Mouse (Mus musculus) liver, embryonic 11.5 days (tissue): ENCODE results near the gene Psmd1. TPM values are rescaled to one million over a fixed set of nuclear protein-coding genes. Genes with fewer than 3 reads are reported as not detected.

Experiments used
- ATAC-seq: fragments of 200-750 bp; cut with Nextera tagmentation; replicated peaks from 2 replicates; pipeline ENCODE4 v1.8.0; 2017; ENCODE audit warnings: moderate number of reproducible peaks, mild to moderate bottlenecking, moderate TSS enrichment, moderate library complexity; ENCODE audit not compliant: low FRiP score
- DNase-seq: peaks from one replicate; pipeline ENCODE4 v3.0.0-alpha.2; 2017; ENCODE audit warnings: low spot score
- H3K27ac ChIP-seq: fragments of 300-500 bp; sonication (generic); 2 replicates; pipeline ENCODE4 v1.5.1; 2014; ENCODE audit warnings: mild to moderate bottlenecking, low read depth, low read length, control low read depth
- H3K27me3 ChIP-seq: fragments of 300-500 bp; sonication (generic); replicated peaks from 2 replicates; pipeline ENCODE4 v1.6.1; 2014; ENCODE audit warnings: low read length, mixed read lengths; ENCODE audit not compliant: control insufficient read depth, insufficient read depth
- H3K36me3 ChIP-seq: fragments of 300-500 bp; sonication (generic); 2 replicates; pipeline ENCODE4 v1.6.1; 2014; ENCODE audit warnings: mild to moderate bottlenecking, low read length, moderate library complexity, mixed read lengths; ENCODE audit not compliant: control insufficient read depth, insufficient read depth
- H3K4me1 ChIP-seq: fragments of 300-500 bp; sonication (generic); replicated peaks from 2 replicates; pipeline ENCODE4 v1.6.1; 2014; ENCODE audit warnings: low read length, mixed read lengths; ENCODE audit not compliant: control insufficient read depth, insufficient read depth
- H3K4me2 ChIP-seq: fragments of 300-500 bp; sonication (generic); 2 replicates; pipeline ENCODE4 v1.6.1; 2014; ENCODE audit warnings: mild to moderate bottlenecking, control low read depth, moderate library complexity
- H3K4me3 ChIP-seq: fragments of 300-500 bp; sonication (generic); 2 replicates; pipeline ENCODE4 v1.5.1; 2014; ENCODE audit warnings: low read depth, low read length, control low read depth
- H3K9ac ChIP-seq: fragments of 300-500 bp; sonication (generic); 2 replicates; pipeline ENCODE4 v1.6.1; 2014; ENCODE audit warnings: low read depth, low read length, control low read depth
- H3K9me3 ChIP-seq: fragments of 300-500 bp; sonication (generic); 2 replicates; pipeline ENCODE4 v1.6.1; 2016; ENCODE audit warnings: low read length, inconsistent platforms, mixed read lengths; ENCODE audit not compliant: control insufficient read depth
- WGBS: fragments of 180-500 bp; shearing (Covaris S2); extraction: QIAGEN DNeasy Blood & Tissue Kit; methylation state at CpG from one replicate; pipeline ENCODE4 v1.1.7; 2014; 5-methylcytosine and 5-hydroxymethylcytosine counted together
- polyA plus RNA-seq: library from polyadenylated mRNA; unstranded; fragments of >200 nt; fragmentation: Nextera tagmentation; extraction: Ambion mirVana; gene quantifications from 2 replicates; pipeline ENCODE4 v1.2.1, GENCODE M21; 2014

Gene Psmd1
- polyA plus RNA-seq, 1 experiment from 2014 or later = 196 TPM

DNA sequence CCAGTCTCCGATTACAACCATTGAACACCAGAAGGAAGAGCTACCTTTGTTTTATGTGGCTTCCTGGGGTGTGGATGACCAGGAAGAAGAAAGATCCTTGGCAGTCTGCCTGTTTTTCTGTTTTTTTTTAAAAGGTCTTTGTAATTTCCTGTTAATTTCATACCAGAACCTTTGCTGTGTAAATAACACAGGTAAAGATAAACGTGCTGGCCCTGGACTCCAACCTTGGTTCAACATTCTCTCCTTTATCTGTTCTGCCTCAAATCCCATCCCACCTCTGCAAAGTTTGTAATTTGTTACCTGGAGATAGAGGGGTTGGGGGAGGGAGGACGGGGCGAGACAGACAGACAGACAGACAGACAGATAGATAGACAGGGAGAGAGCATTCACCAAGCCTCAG is 24.1 kb upstream of the Psmd1 start:
- peaks cover 22% of the 10 kb centered on the region for H3K27me3 ChIP-seq
- no peak overlapping the region for H3K27ac ChIP-seq
- DNase-seq (no peak), ATAC-seq (no peak)
- no peak overlapping the region for H3K9ac ChIP-seq
- no peaks in the 10 kb centered on the region; the same call in 1 of the 2 replicates for H3K4me1 ChIP-seq
- no peak overlapping the region for H3K4me2 ChIP-seq
- H3K4me3 ChIP-seq = no peak overlapping the region
- H3K9me3 ChIP-seq = no peaks in the 10 kb centered on the region
- H3K36me3 ChIP-seq = no peaks in the 10 kb centered on the region
- 57% methylated on average over 4 of the region's 4 CpGs for WGBS

DNA sequence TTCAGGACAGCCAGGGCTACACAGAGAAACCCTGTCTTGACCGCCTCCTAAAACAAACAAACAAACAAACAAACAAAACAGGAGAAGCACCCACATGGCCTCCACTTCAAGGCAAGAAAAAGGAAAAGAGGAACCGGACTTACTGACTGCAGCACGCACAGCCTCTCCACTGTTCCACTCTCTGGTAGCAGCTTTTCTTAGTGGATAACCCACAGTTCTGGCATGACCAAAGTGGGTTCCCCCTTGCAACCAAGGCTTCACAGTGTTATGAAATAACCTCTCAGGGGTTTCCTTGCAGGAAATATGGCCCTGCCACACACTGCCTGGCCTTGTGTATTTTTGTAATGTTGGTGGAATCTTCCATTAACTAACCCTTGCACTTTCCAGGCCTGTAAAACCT is 23.4 kb upstream of the Psmd1 start:
- H3K27me3 ChIP-seq = peaks cover 29% of the 10 kb centered on the region
- H3K4me2 ChIP-seq = no peak overlapping the region
- 81% methylated on average over 3 of the region's 3 CpGs for WGBS
- no peak overlapping the region for H3K9ac ChIP-seq
- H3K27ac ChIP-seq = no peak overlapping the region
- no peak overlapping the region for H3K4me3 ChIP-seq
- DNase-seq = no peak
- no peaks in the 10 kb centered on the region for H3K36me3 ChIP-seq
- no peaks in the 10 kb centered on the region for H3K9me3 ChIP-seq
- ATAC-seq = no peak
- no peaks in the 10 kb centered on the region; the same call in 1 of the 2 replicates for H3K4me1 ChIP-seq

DNA sequence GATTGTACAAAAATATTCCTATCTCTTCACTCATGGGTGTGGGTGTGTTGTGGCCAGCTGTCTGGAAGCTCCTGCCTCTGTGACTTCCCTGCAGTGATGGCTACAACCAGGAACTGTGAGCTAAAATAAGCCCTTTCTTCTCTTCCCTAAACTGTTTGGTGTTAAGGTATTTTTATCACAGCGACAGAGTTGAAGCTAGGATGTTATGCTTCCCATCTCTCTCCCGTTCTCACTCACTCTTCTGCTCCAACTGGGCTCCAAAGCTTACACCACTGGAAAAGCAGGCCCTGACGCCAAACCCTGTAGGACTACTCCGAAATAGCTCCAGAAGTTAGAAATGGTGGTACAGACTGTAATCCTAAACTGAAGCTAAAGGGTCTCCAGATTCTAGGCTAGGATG is 19.1 kb upstream of the Psmd1 start:
- no peak overlapping the region for H3K4me3 ChIP-seq
- H3K4me2 ChIP-seq = no peak overlapping the region; the same call in 1 of the 2 replicates
- no peak for DNase-seq
- H3K4me1 ChIP-seq = 0 out of 2 replicates have a peak, but pooled peaks cover 2% of the 10 kb centered on the region
- H3K27ac ChIP-seq = no peak overlapping the region
- no peaks in the 10 kb centered on the region for H3K36me3 ChIP-seq
- 50% methylated on average over 4 of the region's 4 CpGs for WGBS
- no peak for ATAC-seq
- H3K9me3 ChIP-seq = no peaks in the 10 kb centered on the region
- no peak overlapping the region for H3K9ac ChIP-seq
- peaks cover 63% of the 10 kb centered on the region for H3K27me3 ChIP-seq

DNA sequence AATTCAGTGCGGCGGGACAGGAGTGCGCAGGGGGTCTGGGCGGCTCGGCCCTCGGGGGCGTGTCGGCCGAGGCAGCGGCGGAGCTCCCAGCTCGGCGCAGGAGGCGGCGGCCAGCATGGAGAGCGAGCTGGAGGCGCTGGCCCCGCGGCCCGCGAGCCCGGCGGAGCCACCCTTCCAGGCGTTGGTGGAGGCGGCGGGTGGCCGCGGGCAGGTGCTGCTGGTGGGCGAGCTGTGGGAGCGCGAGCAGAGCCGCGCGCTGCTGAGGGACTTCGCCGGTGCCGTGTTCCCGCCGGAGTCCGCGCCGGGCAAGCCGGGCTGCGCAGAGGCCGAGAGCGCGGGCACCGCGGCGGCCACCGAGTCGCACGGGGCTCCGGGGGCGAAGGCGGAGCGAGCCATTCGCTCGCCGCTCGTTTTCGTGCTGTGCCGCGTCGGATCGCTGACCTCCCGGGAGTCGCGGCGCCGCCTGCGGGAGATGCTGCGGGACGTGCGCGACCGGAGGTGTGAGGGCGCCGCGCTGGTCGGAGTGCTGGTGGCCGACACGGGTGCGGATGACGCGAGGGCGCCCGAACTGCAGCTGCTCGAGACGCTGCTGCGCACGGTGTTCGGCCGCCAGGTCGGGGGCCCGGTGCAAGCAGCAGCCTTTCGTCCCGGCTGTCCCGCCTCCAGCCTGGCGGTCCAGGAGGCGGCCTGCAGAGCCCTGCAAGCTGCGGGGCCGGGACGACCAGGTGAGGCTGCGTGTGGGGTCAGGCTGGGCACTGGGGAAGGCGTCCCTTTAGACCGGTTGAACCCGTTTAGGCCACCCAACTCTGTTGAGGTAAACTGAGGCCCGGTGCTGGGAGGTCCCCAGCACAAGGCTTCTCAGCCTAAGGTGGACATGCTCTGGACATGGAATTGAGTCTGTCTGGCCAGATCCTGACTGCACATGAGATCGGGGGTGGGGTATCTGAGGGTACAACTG is 18.1 kb upstream of the Psmd1 start, which contains the start of gene 2810459M11Rik:
Gene 2810459M11Rik, plus strand, starts transcription at position 16 of the 958 bp plus-strand sequence.
- peak; percentile 61 for ATAC-seq
- Histone ChIP-seq H3K4me2 (peak within 1 kb of the TSS; percentile 69), H3K4me3 (peak within 1 kb of the TSS; percentile 54), H3K4me1 (0 out of 2 replicates have a peak, but pooled peaks cover 2% of the 10 kb centered on the region), H3K27ac (peak within 1 kb of the TSS; percentile 55), H3K36me3 (no peaks in the 10 kb centered on the region), H3K9me3 (no peaks in the 10 kb centered on the region), H3K9ac (peak within 1 kb of the TSS; percentile 55), H3K27me3 (peaks cover 63% of the 10 kb centered on the region)
- peak; percentile 56 for DNase-seq
- under 1% methylated on average over 110 of the region's 110 CpGs for WGBS

DNA sequence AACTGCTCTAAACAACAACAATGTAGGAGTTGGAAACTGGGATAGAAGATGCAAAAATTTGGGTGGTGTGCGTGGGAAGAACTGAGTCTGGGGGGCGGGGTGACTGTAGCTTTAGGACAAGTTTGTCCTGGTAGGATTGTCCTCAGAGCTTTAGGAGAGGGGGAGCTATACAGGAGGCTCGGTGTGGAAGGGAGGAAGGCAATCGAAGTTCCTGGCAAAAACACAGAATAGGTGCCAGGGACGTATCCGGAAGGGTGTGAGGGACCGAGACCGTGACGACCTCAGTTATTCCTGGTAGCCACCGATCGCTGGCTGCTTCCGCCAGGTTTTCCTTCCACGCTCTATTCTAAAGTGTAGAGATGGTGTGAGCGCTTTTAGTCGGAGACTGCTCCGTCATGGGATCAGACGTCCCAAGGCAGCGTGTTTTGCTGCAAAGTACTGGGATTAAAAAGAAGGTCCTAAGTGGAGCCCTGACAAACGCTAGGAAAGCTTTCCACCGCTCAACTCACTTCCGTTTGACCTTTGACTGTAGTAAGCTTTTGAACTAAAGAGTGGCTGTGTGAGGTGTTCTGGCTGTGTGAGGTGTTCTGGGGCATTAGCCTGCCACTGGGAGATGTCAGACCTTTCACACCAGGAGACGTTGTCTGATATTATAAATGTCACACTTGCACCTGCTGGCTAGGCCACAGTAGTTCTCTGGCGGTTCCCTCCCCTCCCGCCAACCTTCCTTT is 17.2 kb upstream of the Psmd1 start:
- 11% methylated on average over 24 of the region's 24 CpGs for WGBS
- Histone ChIP-seq H3K4me3 (peak overlapping the region; percentile 54), H3K9me3 (no peaks in the 10 kb centered on the region), H3K9ac (peak overlapping the region; percentile 55), H3K27ac (peak overlapping the region; percentile 55; the same call in 1 of the 2 replicates), H3K27me3 (peaks cover 63% of the 10 kb centered on the region), H3K4me2 (peak overlapping the region; percentile 69), H3K4me1 (0 out of 2 replicates have a peak, but pooled peaks cover 2% of the 10 kb centered on the region), H3K36me3 (no peaks in the 10 kb centered on the region)
- ATAC-seq (peak; percentile 19; the same call in 1 of the 2 replicates), DNase-seq (peak; percentile 39)

GRCm38 (mm10) chr1:86048231-86048630 is 16.0 kb upstream of the Psmd1 start:
- Histone ChIP-seq H3K9me3 (no peaks in the 10 kb centered on the region), H3K4me3 (no peak overlapping the region), H3K4me2 (no peak overlapping the region), H3K9ac (no peak overlapping the region), H3K4me1 (0 out of 2 replicates have a peak, but pooled peaks cover 2% of the 10 kb centered on the region), H3K27ac (no peak overlapping the region), H3K36me3 (no peaks in the 10 kb centered on the region), H3K27me3 (peaks cover 58% of the 10 kb centered on the region)
- DNase-seq (no peak), ATAC-seq (no peak)
- WGBS = 62% methylated on average over 4 of the region's 4 CpGs

DNA sequence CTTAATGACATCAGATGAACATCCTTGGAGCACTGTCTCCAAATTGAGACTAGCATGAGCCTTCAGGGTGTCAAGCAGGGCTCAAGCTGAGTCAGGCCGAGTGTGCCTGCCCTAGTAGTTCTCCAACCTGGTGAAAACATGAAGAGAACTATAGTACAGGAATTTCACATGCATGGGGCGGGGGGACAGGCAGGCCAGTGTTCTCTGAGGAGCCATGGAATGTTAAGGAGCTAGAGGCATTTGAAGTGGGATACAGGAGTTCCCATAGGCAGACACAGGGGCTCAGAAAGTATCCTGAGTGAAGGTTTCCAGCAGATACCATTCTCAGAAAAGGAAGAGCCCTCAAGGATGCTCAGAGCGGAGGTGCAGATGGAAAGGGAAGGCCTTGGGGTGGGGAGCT is 15.4 kb upstream of the Psmd1 start:
- no peaks in the 10 kb centered on the region for H3K9me3 ChIP-seq
- no peak overlapping the region for H3K4me2 ChIP-seq
- H3K36me3 ChIP-seq = no peaks in the 10 kb centered on the region
- no peak overlapping the region for H3K9ac ChIP-seq
- H3K4me3 ChIP-seq = no peak overlapping the region
- DNase-seq (no peak), ATAC-seq (no peak)
- H3K4me1 ChIP-seq = 0 out of 2 replicates have a peak, but pooled peaks cover 2% of the 10 kb centered on the region
- 75% methylated on average over 3 of the region's 3 CpGs for WGBS
- H3K27me3 ChIP-seq = peaks cover 53% of the 10 kb centered on the region
- no peak overlapping the region for H3K27ac ChIP-seq

GRCm38 (mm10) chr1:86053198-86053921 is 10.8 kb upstream of the Psmd1 start:
- WGBS = 84% methylated on average over 12 of the region's 12 CpGs
- Histone ChIP-seq H3K36me3 (no peaks in the 10 kb centered on the region), H3K9ac (no peak overlapping the region), H3K27ac (no peak overlapping the region), H3K4me3 (no peak overlapping the region), H3K4me2 (no peak overlapping the region), H3K4me1 (no peaks in the 10 kb centered on the region), H3K27me3 (peaks cover 9% of the 10 kb centered on the region), H3K9me3 (no peaks in the 10 kb centered on the region)
- DNase-seq (no peak), ATAC-seq (no peak)
